Mouse (Mus musculus) lung, adult 2 months (tissue): Measurements from ENCODE around the gene Arhgef12. TPM values are rescaled to one million over a fixed set of nuclear protein-coding genes. Genes with fewer than 3 reads are reported as not detected.

Experiments used
- DNase-seq: peaks from one replicate; pipeline ENCODE4 v3.0.0; 2022
- H3K4me1 ChIP-seq: fragments of 200-500 bp; 2 replicates; pipeline ENCODE4 v1.6.1; 2011; ENCODE audit warnings: low read length; ENCODE audit not compliant: control insufficient read depth, insufficient read depth
- H3K4me3 ChIP-seq: fragments of 200-500 bp; replicated peaks from 2 replicates; pipeline ENCODE3; 2011; ENCODE audit warnings: low read depth, mild to moderate bottlenecking, control low read depth, low read length; ENCODE audit errors: extremely low read depth
- CTCF ChIP-seq: fragments of 200-500 bp; IDR thresholded peaks from 2 replicates; pipeline ENCODE4 v1.5.1; 2011; ENCODE audit warnings: mild to moderate bottlenecking, low read length, control low read depth; ENCODE audit not compliant: insufficient read depth
- POLR2A ChIP-seq: fragments of 200-500 bp; IDR thresholded peaks from 2 replicates; pipeline ENCODE4 v1.6.1; 2011; ENCODE audit warnings: low read depth, mild to moderate bottlenecking, control low read depth, low read length, borderline replicate concordance; ENCODE audit errors: extremely low read depth
- WGBS: fragments of 180-500 bp; shearing (Covaris S2); methylation state at CpG from one replicate; pipeline ENCODE4 v1.1.7; 2018; 5-methylcytosine and 5-hydroxymethylcytosine counted together
- polyA plus RNA-seq: library from polyadenylated mRNA; depleted of rRNA; stranded (reverse); fragments of >200 nt; gene quantifications from 2 replicates; pipeline ENCODE4 v1.2.3, GENCODE M21; 2012

The Arhgef12 gene
- polyA plus RNA-seq, 1 experiment: 62.4 TPM

- DNase-seq: no peak
- WGBS: 55% methylated on average over 1 of the region's 1 CpGs
- TF ChIP-seq POLR2A: no peak
- no peak for TF ChIP-seq CTCF
- peaks cover 4% of the 10 kb centered on the region; the same call in 1 of the 2 replicates for H3K4me1 ChIP-seq
- H3K4me3 ChIP-seq: no peak overlapping the region
Measured at GRCm38 (mm10) chr9:42948381-42948780, 158.7 kb downstream of the Arhgef12 start.

GRCm38 (mm10) chr9:42945174-42945573 lies 161.9 kb downstream of the Arhgef12 start:
- H3K4me3 ChIP-seq: no peak overlapping the region
- no peak for DNase-seq
- 79% methylated on average over 7 of the region's 7 CpGs for WGBS
- H3K4me1 ChIP-seq: peaks cover 4% of the 10 kb centered on the region; the same call in 1 of the 2 replicates
- TF ChIP-seq CTCF (no peak), POLR2A (no peak)

- peak; percentile 83 for DNase-seq
- TF ChIP-seq CTCF: peak; percentile 74
- TF ChIP-seq POLR2A: no peak
Measured at GRCm38 (mm10) chr9:42944536-42945006, 162.5 kb downstream of the Arhgef12 start.

GRCm38 (mm10) chr9:42943781-42944535 lies 163.1 kb downstream of the Arhgef12 start, which contains the start of gene Grik4:
Gene Grik4, minus strand, starts transcription at chr9:42944493.
- 2% methylated on average over 67 of the region's 68 CpGs for WGBS
- peak within 1 kb of the TSS; percentile 52 for H3K4me3 ChIP-seq
- TF ChIP-seq POLR2A: no peak
- no peak for TF ChIP-seq CTCF
- peaks cover 4% of the 10 kb centered on the region; the same call in 1 of the 2 replicates for H3K4me1 ChIP-seq
- peak; percentile 14 for DNase-seq

More at GRCm38 (mm10) chr9:42944536-42945006, 162.5 kb downstream of the Arhgef12 start:
- under 1% methylated on average over 51 of the region's 52 CpGs for WGBS
- peak overlapping the region; percentile 40 for H3K4me3 ChIP-seq
- peaks cover 4% of the 10 kb centered on the region; the same call in 1 of the 2 replicates for H3K4me1 ChIP-seq

- no peak for DNase-seq
- H3K4me1 ChIP-seq: peaks cover 4% of the 10 kb centered on the region; the same call in 1 of the 2 replicates
- no peak overlapping the region for H3K4me3 ChIP-seq
- TF ChIP-seq POLR2A (no peak), CTCF (no peak)
- 32% methylated on average over 9 of the region's 9 CpGs for WGBS
Measured at GRCm38 (mm10) chr9:42943057-42943529, 163.9 kb downstream of the Arhgef12 start.

- TF ChIP-seq POLR2A (no peak), CTCF (no peak)
- DNase-seq: no peak
- 56% methylated on average over 4 of the region's 4 CpGs for WGBS
- H3K4me1 ChIP-seq: peaks cover 4% of the 10 kb centered on the region; the same call in 1 of the 2 replicates
- no peak overlapping the region for H3K4me3 ChIP-seq
Measured at GRCm38 (mm10) chr9:42942148-42942547, 164.9 kb downstream of the Arhgef12 start.

- 21% methylated on average over 7 of the region's 7 CpGs for WGBS
- no peak for DNase-seq
- Histone ChIP-seq H3K4me3 (no peak overlapping the region), H3K4me1 (no peaks in the 10 kb centered on the region)
- TF ChIP-seq POLR2A (no peak), CTCF (no peak)
Measured at GRCm38 (mm10) chr9:42932146-42932545, 174.9 kb downstream of the Arhgef12 start.

- H3K4me1 ChIP-seq: no peaks in the 10 kb centered on the region
- DNase-seq: no peak
- no peak for TF ChIP-seq POLR2A
- TF ChIP-seq CTCF: no peak
- no peak overlapping the region for H3K4me3 ChIP-seq
- WGBS: 49% methylated on average over 10 of the region's 10 CpGs
Measured at GRCm38 (mm10) chr9:42927498-42927897, 179.5 kb downstream of the Arhgef12 start.

- no peak for TF ChIP-seq CTCF
- WGBS: 70% methylated on average over 6 of the region's 6 CpGs
- no peak for DNase-seq
- H3K4me1 ChIP-seq: no peaks in the 10 kb centered on the region
- H3K4me3 ChIP-seq: no peak overlapping the region
Measured at GRCm38 (mm10) chr9:42926564-42926963, 180.5 kb downstream of the Arhgef12 start.

- TF ChIP-seq POLR2A (no peak), CTCF (no peak)
- 68% methylated on average over 4 of the region's 4 CpGs for WGBS
- no peak for DNase-seq
- Histone ChIP-seq H3K4me1 (no peaks in the 10 kb centered on the region), H3K4me3 (no peak overlapping the region)
Measured at GRCm38 (mm10) chr9:42921830-42922229, 185.2 kb downstream of the Arhgef12 start.
